Mouse (Mus musculus) heart, embryonic 15.5 days (tissue): ENCODE measurements at regions not wholly inside any gene's neighbourhood (a gene's known extent, or its start where the extent isn't known, plus 50 kb on each side); places are given as distances from the start of the nearest gene placed in this dataset.
"Not testable (repeated sequence)": the region's sequence is repeated elsewhere in the genome, so short reads cannot be mapped to it uniquely, and the experiment has no call there.

Experiments
- ATAC-seq: fragments of 200-750 bp; cut with Nextera tagmentation; replicated peaks from 2 replicates; pipeline ENCODE4 v1.8.0; 2017; ENCODE audit warnings: low read depth, moderate TSS enrichment; ENCODE audit not compliant: insufficient number of reproducible peaks, insufficient read depth, low FRiP score
- H3K27ac ChIP-seq: fragments of 300-500 bp; sonication (generic); 2 replicates; pipeline ENCODE4 v1.5.1; 2015; ENCODE audit warnings: mild to moderate bottlenecking, inconsistent platforms
- H3K27me3 ChIP-seq: fragments of 300-500 bp; sonication (generic); 2 replicates; pipeline ENCODE4 v1.6.1; 2015; ENCODE audit warnings: inconsistent platforms
- H3K36me3 ChIP-seq: fragments of 300-500 bp; sonication (generic); 2 replicates; pipeline ENCODE4 v1.6.1; 2015; ENCODE audit warnings: mild to moderate bottlenecking, inconsistent platforms
- H3K4me1 ChIP-seq: fragments of 300-500 bp; sonication (generic); replicated peaks from 2 replicates; pipeline ENCODE4 v1.6.1; 2015; ENCODE audit warnings: inconsistent platforms
- H3K4me2 ChIP-seq: fragments of 300-500 bp; sonication (generic); 2 replicates; pipeline ENCODE4 v1.6.1; 2015; ENCODE audit warnings: inconsistent platforms, mild to moderate bottlenecking, moderate library complexity
- H3K4me3 ChIP-seq: fragments of 300-500 bp; sonication (generic); 2 replicates; pipeline ENCODE4 v1.5.1; 2015; ENCODE audit warnings: mild to moderate bottlenecking, inconsistent platforms
- H3K9ac ChIP-seq: fragments of 300-500 bp; sonication (generic); 2 replicates; pipeline ENCODE4 v1.6.1; 2015; ENCODE audit warnings: mild to moderate bottlenecking, inconsistent platforms
- H3K9me3 ChIP-seq: fragments of 300-500 bp; sonication (generic); replicated peaks from 2 replicates; pipeline ENCODE4 v1.6.1; 2016; ENCODE audit warnings: inconsistent platforms
- WGBS: fragments of 180-500 bp; shearing (Covaris S2); methylation state at CpG from one replicate; pipeline ENCODE4 v1.1.7; 2015; ENCODE audit warnings: mixed read lengths; 5-methylcytosine and 5-hydroxymethylcytosine counted together

- H3K27me3 ChIP-seq, H3K4me3 ChIP-seq, H3K27ac ChIP-seq, H3K4me1 ChIP-seq, H3K36me3 ChIP-seq, H3K9me3 ChIP-seq, H3K4me2 ChIP-seq, H3K9ac ChIP-seq, ATAC-seq: not testable (repeated sequence)
- WGBS = 87% methylated on average over 6 of the region's 6 CpGs
These were observed 223.6 kb upstream of the Car8 start for GRCm38 (mm10) chr4:8462414-8462813.

DNA sequence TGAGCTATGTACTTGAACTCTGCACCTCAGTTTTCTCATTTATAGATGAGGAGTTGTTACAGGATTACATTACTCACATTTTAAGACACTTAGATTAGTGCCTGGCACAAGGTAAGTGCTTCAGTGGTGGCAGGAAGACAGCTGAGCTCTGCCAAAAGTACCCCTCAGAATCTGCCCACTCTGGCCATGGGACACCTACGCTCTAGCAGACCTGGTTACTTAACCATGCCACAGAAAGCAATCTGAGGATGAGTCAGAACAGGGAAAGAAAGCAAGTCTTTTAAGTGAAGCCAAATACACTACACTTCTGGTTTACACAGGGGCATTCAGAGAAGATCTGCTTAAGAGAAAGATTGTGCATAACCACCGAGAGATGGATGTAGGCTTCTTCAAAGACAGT lies 215.5 kb upstream of the Car8 start:
- WGBS = 72% methylated on average over 2 of the region's 2 CpGs
- no peak for ATAC-seq
- H3K4me1 ChIP-seq = no peaks in the 10 kb centered on the region
- no peaks in the 10 kb centered on the region for H3K27me3 ChIP-seq
- H3K4me2 ChIP-seq = no peak overlapping the region
- no peaks in the 10 kb centered on the region for H3K9me3 ChIP-seq
- no peak overlapping the region for H3K27ac ChIP-seq
- H3K36me3 ChIP-seq = no peaks in the 10 kb centered on the region
- no peak overlapping the region for H3K4me3 ChIP-seq
- H3K9ac ChIP-seq = no peak overlapping the region

DNA sequence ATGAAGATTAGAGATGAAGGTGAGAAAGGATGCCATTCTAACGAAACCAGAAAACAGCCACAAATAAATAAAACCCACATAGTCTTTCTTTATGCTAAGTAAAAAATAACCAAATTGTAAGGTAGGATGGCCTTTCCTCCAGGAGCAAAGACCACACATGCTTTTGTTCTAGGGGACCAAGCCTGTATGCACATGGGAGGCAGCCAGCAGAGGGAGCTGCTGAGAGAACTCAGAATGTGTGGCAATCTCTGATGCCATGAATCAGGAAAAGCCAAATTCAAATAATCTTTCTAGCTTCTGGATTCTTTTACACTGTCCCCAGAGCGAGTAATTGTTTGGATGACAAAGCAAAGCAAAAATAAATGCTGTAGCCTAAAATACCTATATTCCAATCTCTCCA lies 193.6 kb upstream of the Car8 start:
- Histone ChIP-seq H3K4me3 (no peak overlapping the region), H3K9ac (no peak overlapping the region), H3K4me1 (0 out of 2 replicates have a peak, but pooled peaks cover 5% of the 10 kb centered on the region), H3K27me3 (no peaks in the 10 kb centered on the region), H3K4me2 (no peak overlapping the region), H3K9me3 (no peaks in the 10 kb centered on the region), H3K36me3 (no peaks in the 10 kb centered on the region), H3K27ac (no peak overlapping the region)
- ATAC-seq = no peak
- WGBS = 53% methylated on average over 2 of the region's 2 CpGs

GRCm38 (mm10) chr4:8431032-8431332 lies 192.1 kb upstream of the Car8 start:
- H3K4me3 ChIP-seq = no peak overlapping the region
- H3K4me1 ChIP-seq = 0 out of 2 replicates have a peak, but pooled peaks cover 5% of the 10 kb centered on the region
- no peaks in the 10 kb centered on the region for H3K36me3 ChIP-seq
- no peak overlapping the region for H3K27ac ChIP-seq
- WGBS = 33% methylated on average over 1 of the region's 1 CpGs
- no peak overlapping the region for H3K9ac ChIP-seq
- no peaks in the 10 kb centered on the region for H3K27me3 ChIP-seq
- no peaks in the 10 kb centered on the region for H3K9me3 ChIP-seq
- H3K4me2 ChIP-seq = no peak overlapping the region
- no peak for ATAC-seq

DNA sequence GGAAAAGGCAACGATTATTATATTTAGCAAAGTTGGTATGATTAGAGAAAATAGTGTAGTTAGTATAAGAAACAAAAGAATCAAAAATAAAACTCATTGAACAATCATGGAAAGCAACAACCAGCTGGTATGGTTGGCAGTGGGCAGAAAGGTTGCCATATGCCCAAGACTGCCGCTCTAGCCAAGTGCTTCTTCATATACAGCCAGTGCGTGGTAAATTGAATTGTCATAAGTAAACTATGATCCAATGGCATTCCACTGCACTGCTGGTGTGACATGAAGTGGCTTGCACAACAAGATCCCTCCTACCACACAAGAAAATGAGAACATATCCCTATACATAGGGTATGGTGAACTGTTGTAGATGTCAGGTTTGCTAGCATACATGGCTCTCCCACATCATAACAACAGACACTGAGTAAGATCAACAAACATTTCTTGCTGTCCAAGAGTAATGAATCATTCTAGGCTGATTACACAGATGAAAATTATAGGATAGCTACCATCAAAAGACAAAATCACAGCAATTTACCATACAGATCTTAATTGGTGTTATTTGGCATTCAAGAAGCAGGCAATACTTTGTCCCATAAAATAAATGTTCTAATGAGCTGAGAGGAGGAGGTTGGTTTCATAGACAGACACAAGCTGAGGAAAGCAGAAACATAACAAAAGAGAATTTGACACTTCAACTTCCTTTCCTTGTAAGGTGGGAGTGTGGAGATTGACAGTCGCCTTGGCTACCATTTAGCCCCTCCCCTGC lies 191.6 kb upstream of the Car8 start:
- H3K4me1 ChIP-seq = 0 out of 2 replicates have a peak, but pooled peaks cover 5% of the 10 kb centered on the region
- no peak overlapping the region for H3K9ac ChIP-seq
- no peak for ATAC-seq
- H3K36me3 ChIP-seq = no peaks in the 10 kb centered on the region
- no peak overlapping the region for H3K4me3 ChIP-seq
- H3K4me2 ChIP-seq = no peak overlapping the region
- no peaks in the 10 kb centered on the region for H3K9me3 ChIP-seq
- H3K27me3 ChIP-seq = no peaks in the 10 kb centered on the region
- 75% methylated on average over 4 of the region's 4 CpGs for WGBS
- H3K27ac ChIP-seq = no peak overlapping the region

GRCm38 (mm10) chr4:8429771-8430170 lies 190.9 kb upstream of the Car8 start:
- Histone ChIP-seq H3K9me3 (no peaks in the 10 kb centered on the region), H3K4me2 (no peak overlapping the region), H3K27ac (no peak overlapping the region), H3K4me1 (0 out of 2 replicates have a peak, but pooled peaks cover 5% of the 10 kb centered on the region), H3K36me3 (no peaks in the 10 kb centered on the region), H3K27me3 (no peaks in the 10 kb centered on the region), H3K4me3 (no peak overlapping the region), H3K9ac (no peak overlapping the region)
- ATAC-seq = no peak
- 53% methylated on average over 5 of the region's 5 CpGs for WGBS

DNA sequence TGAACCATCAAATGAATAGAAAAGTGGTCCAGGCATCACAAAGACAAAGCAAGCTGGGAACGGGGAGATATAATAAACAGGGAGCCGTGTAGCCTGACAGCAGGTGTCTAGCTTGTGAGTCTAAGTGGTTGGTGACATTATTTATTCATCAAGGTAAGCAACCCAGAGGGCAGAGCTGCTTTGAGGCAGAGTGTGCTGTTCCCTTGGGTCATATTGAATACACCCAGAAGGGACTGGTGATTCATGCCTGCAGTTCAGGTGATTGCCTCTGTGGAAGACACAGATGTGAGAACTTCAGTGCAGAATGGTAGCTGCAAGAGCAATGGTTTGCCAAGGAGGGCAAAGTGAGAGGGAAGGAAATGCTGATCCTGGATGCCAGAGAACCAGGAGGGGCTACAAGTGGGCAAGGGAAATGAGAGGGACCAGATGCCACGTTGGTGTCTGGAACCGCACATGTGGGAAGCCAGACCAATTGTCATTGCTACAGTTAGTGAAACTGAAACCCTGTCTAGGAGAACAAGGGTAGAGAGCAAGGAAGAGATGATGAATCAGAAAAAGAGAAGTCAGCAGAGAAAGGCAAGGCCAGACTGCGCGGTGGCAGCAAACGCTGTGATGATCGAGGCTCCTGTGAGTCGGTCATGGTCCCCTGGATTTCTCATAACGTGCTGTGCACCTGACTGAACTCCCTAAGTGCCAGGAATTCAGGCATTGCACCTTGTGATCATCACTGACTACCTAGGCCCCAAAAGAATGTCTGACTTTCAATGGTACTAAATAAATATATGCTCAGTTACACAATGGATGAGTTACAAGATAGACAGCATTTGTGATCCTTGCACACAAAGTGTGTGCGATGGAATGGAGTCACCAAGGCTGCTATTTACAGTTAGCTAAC lies 190.0 kb upstream of the Car8 start:
- no peak overlapping the region for H3K27ac ChIP-seq
- H3K27me3 ChIP-seq = no peaks in the 10 kb centered on the region
- no peak for ATAC-seq
- WGBS = 82% methylated on average over 11 of the region's 11 CpGs
- H3K4me2 ChIP-seq = no peak overlapping the region
- H3K36me3 ChIP-seq = no peaks in the 10 kb centered on the region
- no peaks in the 10 kb centered on the region for H3K9me3 ChIP-seq
- H3K9ac ChIP-seq = no peak overlapping the region
- H3K4me3 ChIP-seq = no peak overlapping the region
- 0 out of 2 replicates have a peak, but pooled peaks cover 5% of the 10 kb centered on the region for H3K4me1 ChIP-seq

- no peak overlapping the region for H3K4me3 ChIP-seq
- ATAC-seq = no peak
- no peak overlapping the region for H3K4me2 ChIP-seq
- H3K36me3 ChIP-seq = no peaks in the 10 kb centered on the region
- WGBS = 37% methylated on average over 4 of the region's 4 CpGs
- 0 out of 2 replicates have a peak, but pooled peaks cover 5% of the 10 kb centered on the region for H3K4me1 ChIP-seq
- no peak overlapping the region for H3K27ac ChIP-seq
- no peaks in the 10 kb centered on the region for H3K27me3 ChIP-seq
- no peaks in the 10 kb centered on the region for H3K9me3 ChIP-seq
- H3K9ac ChIP-seq = no peak overlapping the region
These were observed 189.0 kb upstream of the Car8 start for GRCm38 (mm10) chr4:8427812-8428211.

- Histone ChIP-seq H3K4me3 (no peak overlapping the region), H3K36me3 (no peaks in the 10 kb centered on the region), H3K4me1 (no peaks in the 10 kb centered on the region), H3K27ac (no peak overlapping the region), H3K9me3 (no peaks in the 10 kb centered on the region), H3K4me2 (no peak overlapping the region), H3K9ac (no peak overlapping the region), H3K27me3 (no peaks in the 10 kb centered on the region)
- 59% methylated on average over 16 of the region's 16 CpGs for WGBS
- no peak for ATAC-seq
These were observed 184.7 kb upstream of the Car8 start for GRCm38 (mm10) chr4:8423392-8424045.

DNA sequence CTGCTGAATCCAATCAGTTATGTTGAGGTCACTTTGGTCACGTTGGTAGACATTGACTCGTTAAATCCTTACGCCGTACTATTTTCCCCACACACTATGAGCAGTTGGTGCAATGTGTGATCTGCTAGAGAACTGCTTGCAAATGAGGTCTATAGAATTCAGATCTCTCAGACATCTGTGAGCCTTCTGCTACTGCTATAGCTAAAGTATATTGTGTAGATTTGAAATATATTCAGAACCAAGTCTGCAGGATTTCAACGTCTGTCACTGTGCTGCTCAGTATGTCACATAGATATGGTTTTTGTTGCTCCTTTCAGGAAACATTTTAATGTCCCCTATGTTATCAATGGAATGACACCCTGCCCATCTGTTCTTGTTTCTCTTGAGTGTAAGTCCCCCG lies 182.4 kb upstream of the Car8 start:
- H3K4me2 ChIP-seq = no peak overlapping the region
- H3K4me3 ChIP-seq = no peak overlapping the region
- ATAC-seq = no peak
- no peaks in the 10 kb centered on the region for H3K9me3 ChIP-seq
- 0 out of 2 replicates have a peak, but pooled peaks cover 2% of the 10 kb centered on the region for H3K4me1 ChIP-seq
- H3K27ac ChIP-seq = no peak overlapping the region
- WGBS = 90% methylated on average over 6 of the region's 6 CpGs
- no peaks in the 10 kb centered on the region for H3K36me3 ChIP-seq
- H3K27me3 ChIP-seq = no peaks in the 10 kb centered on the region
- H3K9ac ChIP-seq = no peak overlapping the region

DNA sequence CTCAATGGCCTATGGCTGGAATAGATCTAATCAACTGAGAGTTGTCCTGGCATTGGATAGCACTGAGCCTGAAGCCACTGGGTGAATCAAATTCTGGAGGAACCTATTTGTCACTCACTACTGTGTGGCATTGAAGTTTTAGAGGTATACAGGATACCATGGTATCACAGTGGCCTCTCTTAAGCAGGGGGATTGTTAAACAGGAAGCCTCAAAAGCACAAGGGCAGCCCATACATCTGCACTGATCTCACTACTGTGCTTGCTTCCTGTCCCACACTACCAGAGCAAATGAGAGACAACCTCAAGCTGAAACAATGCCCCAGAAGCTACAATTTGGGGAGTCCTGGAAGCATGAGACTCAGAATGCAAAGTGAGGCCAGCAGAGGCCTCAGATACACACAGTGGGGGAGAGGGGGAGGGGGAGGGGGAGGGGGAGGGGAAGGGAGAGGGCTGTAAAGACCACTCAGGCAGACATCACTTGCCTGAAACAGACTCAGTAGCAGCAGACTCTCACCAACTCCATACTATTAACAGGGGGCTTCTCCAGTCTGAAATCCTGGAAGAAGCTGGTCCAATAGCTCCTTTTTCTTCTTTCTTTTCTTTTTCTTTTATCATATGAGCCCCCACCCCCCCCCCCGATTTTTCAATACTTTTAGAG lies 179.7 kb upstream of the Car8 start:
- H3K27ac ChIP-seq = no peak overlapping the region
- WGBS = 31% methylated on average over 1 of the region's 1 CpGs
- no peak overlapping the region for H3K4me2 ChIP-seq
- H3K27me3 ChIP-seq = no peaks in the 10 kb centered on the region
- H3K9ac ChIP-seq = no peak overlapping the region
- ATAC-seq = no peak
- no peaks in the 10 kb centered on the region for H3K9me3 ChIP-seq
- H3K4me3 ChIP-seq = no peak overlapping the region
- 0 out of 2 replicates have a peak, but pooled peaks cover 2% of the 10 kb centered on the region for H3K4me1 ChIP-seq
- no peaks in the 10 kb centered on the region for H3K36me3 ChIP-seq
